Mouse (Mus musculus) testis, adult 2 months (tissue): Measurements from ENCODE around the gene Naaladl2. TPM values are rescaled to one million over a fixed set of nuclear protein-coding genes. Genes with fewer than 3 reads are reported as not detected.

Source experiments
- H3K27ac ChIP-seq: fragments of 200-500 bp; 2 replicates; pipeline ENCODE4 v1.5.1; 2012; ENCODE audit warnings: low read depth, low read length; ENCODE audit not compliant: control insufficient read depth, insufficient read depth
- H3K27me3 ChIP-seq: fragments of 200-500 bp; 2 replicates; pipeline ENCODE4 v1.6.1; 2012; ENCODE audit warnings: mild to moderate bottlenecking, low read length, moderate library complexity; ENCODE audit not compliant: control insufficient read depth, insufficient read depth
- H3K36me3 ChIP-seq: fragments of 200-500 bp; 2 replicates; pipeline ENCODE4 v1.6.1; 2012; ENCODE audit warnings: mild to moderate bottlenecking, low read length; ENCODE audit not compliant: control insufficient read depth, insufficient read depth
- H3K4me1 ChIP-seq: fragments of 200-500 bp; 2 replicates; pipeline ENCODE4 v1.6.1; 2012; ENCODE audit warnings: low read length; ENCODE audit not compliant: control insufficient read depth, insufficient read depth
- H3K4me3 ChIP-seq: fragments of 200-500 bp; 2 replicates; pipeline ENCODE4 v1.5.1; 2012; ENCODE audit warnings: low read depth, mild to moderate bottlenecking, low read length, moderate library complexity, mixed read lengths; ENCODE audit not compliant: control insufficient read depth
- CTCF ChIP-seq: fragments of 200-500 bp; IDR thresholded peaks from 2 replicates; pipeline ENCODE4 v1.5.1; 2012; ENCODE audit warnings: low read depth, mild to moderate bottlenecking, inconsistent platforms, low read length, moderate library complexity; ENCODE audit not compliant: control insufficient read depth, insufficient read depth, insufficient replicate concordance
- POLR2A ChIP-seq: fragments of 200-500 bp; IDR thresholded peaks from 2 replicates; pipeline ENCODE4 v1.6.1; 2012; ENCODE audit warnings: low read depth, mild to moderate bottlenecking, inconsistent platforms, low read length, moderate library complexity; ENCODE audit not compliant: control insufficient read depth
- polyA plus RNA-seq: library from polyadenylated mRNA; depleted of rRNA; stranded (reverse); fragments of >200 nt; gene quantifications from 2 replicates; pipeline ENCODE4 v1.2.3, GENCODE M21; 2012

Gene Naaladl2
- polyA plus RNA-seq, 1 experiment, result 1.8 TPM

- no peaks in the 10 kb centered on the region for H3K27me3 ChIP-seq
- TF ChIP-seq CTCF (no peak), POLR2A (no peak)
- no peak overlapping the region for H3K4me3 ChIP-seq
- H3K27ac ChIP-seq, result no peak overlapping the region
- H3K4me1 ChIP-seq, result no peaks in the 10 kb centered on the region
- H3K36me3 ChIP-seq, result no peaks in the 10 kb centered on the region
Observed at GRCm38 (mm10) chr3:24747182-24747856, 396.7 kb downstream of the Naaladl2 start.

GRCm38 (mm10) chr3:24743946-24744345 is 400.1 kb downstream of the Naaladl2 start:
- Histone ChIP-seq H3K27me3 (no peaks in the 10 kb centered on the region), H3K4me3 (no peak overlapping the region), H3K27ac (no peak overlapping the region), H3K4me1 (no peaks in the 10 kb centered on the region), H3K36me3 (no peaks in the 10 kb centered on the region)
- TF ChIP-seq CTCF, result no peak
- no peak for TF ChIP-seq POLR2A

GRCm38 (mm10) chr3:24719181-24719749 is 424.8 kb downstream of the Naaladl2 start:
- Histone ChIP-seq H3K27ac (no peak overlapping the region), H3K4me3 (no peak overlapping the region), H3K27me3 (no peaks in the 10 kb centered on the region), H3K36me3 (no peaks in the 10 kb centered on the region), H3K4me1 (no peaks in the 10 kb centered on the region)
- TF ChIP-seq POLR2A (no peak), CTCF (no peak)

GRCm38 (mm10) chr3:24714770-24715169 is 429.3 kb downstream of the Naaladl2 start:
- Histone ChIP-seq H3K4me1 (no peaks in the 10 kb centered on the region), H3K27me3 (no peaks in the 10 kb centered on the region), H3K4me3 (no peak overlapping the region), H3K27ac (no peak overlapping the region), H3K36me3 (no peaks in the 10 kb centered on the region)
- TF ChIP-seq POLR2A, result no peak
- TF ChIP-seq CTCF, result no peak

- TF ChIP-seq CTCF, result no peak
- no peak for TF ChIP-seq POLR2A
- H3K27me3 ChIP-seq, result no peaks in the 10 kb centered on the region
- no peaks in the 10 kb centered on the region for H3K36me3 ChIP-seq
Observed at GRCm38 (mm10) chr3:24705778-24706423, 438.2 kb downstream of the Naaladl2 start.

GRCm38 (mm10) chr3:24690162-24690915 is 453.7 kb downstream of the Naaladl2 start:
- Histone ChIP-seq H3K27me3 (no peaks in the 10 kb centered on the region), H3K4me3 (no peak overlapping the region), H3K27ac (no peak overlapping the region), H3K4me1 (peaks cover 4% of the 10 kb centered on the region), H3K36me3 (no peaks in the 10 kb centered on the region)
- TF ChIP-seq CTCF, result no peak
- TF ChIP-seq POLR2A, result no peak

More at GRCm38 (mm10) chr3:24705778-24706423, 438.2 kb downstream of the Naaladl2 start:
- Histone ChIP-seq H3K27ac (no peak overlapping the region), H3K4me3 (no peak overlapping the region), H3K4me1 (no peaks in the 10 kb centered on the region)

GRCm38 (mm10) chr3:24670500-24670899 is 473.6 kb downstream of the Naaladl2 start:
- Histone ChIP-seq H3K4me1 (no peaks in the 10 kb centered on the region), H3K27ac (no peak overlapping the region), H3K4me3 (no peak overlapping the region), H3K36me3 (no peaks in the 10 kb centered on the region), H3K27me3 (no peaks in the 10 kb centered on the region)
- TF ChIP-seq CTCF (no peak), POLR2A (no peak)
